Mouse (Mus musculus) right cerebral cortex, postnatal 14 days (tissue): ENCODE measurements around the gene Mboat1.

Experiments used
- DNase-seq: peaks from one replicate; pipeline ENCODE4 v3.0.0; 2022

Mboat1 gene

DNA sequence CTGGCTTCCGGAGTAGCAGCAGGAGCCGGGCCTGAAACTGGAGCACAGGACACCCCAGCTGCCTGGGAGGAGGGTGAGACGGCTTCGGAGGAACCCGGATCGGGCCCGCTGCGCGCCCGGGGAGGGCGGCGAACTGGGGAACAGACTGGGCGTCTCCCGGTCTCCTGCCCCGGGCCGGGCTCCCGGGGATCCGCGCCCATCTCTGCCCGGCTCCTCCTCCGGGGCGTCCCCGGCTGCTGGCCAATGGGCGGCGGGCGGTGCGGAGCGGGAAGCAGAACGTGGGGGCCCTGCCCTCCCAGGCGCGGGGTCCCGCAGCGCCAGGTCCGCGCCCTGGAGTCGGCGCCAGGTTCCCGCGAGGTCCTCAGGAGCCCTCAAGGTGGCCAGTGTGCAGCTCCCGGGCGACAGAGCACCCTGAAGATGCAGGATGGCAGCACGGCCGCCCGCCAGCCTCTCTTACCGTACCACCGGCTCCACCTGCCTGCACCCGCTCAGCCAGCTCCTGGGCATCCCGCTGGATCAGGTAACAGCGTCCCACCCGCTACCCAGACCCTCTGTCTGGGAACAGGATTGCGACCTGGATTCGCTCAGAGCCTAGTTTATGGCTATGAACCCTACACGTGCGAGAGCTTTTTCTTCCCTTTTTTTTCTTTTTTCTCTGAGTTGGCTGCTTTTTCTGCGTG, at the start of gene Mboat1:
TSS of gene Mboat1 (plus strand) at position 247 of the 680 bp plus-strand sequence.
- peak; percentile 60 for DNase-seq

GRCm38 (mm10) chr13:30093086-30093485, 43.2 kb upstream of the Mboat1 start:
- DNase-seq: no peak

DNA sequence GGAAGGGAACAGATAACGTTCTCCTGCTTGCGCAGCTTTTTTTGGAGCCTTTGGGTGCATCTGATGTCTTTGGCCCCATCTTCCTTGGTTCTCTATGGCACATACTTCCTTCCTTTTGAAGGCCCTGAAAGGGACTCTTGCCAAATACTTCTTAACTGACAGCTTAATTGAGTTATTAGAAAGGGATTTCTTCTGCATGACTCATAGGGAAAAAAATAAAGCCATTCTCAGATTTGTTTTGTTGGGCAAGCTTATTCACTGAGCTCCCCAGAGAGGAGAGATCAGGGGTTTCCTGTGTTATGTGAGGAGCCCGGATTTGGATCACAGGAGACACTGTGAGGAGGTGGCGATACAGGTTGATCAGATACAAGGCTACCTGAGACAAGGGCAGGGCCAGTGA, 40.4 kb upstream of the Mboat1 start:
- DNase-seq: no peak

DNA sequence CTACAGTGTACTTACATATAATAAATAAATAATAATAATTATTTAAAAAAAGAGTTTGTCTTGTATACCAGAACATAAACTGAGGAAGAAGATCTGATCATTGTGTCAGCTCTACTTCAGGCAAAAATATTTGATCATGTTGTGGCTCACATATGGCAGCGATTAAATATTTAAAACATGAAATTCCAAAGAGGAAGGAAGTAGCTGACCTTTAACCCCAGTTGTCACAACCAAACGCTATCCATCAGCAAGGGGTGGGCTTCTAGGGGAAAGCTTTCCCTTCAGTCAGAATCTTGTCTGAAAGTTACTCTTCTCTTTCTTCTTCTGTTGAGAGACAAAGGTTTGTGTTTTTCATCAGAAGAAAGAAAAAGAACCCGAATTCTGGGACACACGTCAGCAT, 39.8 kb upstream of the Mboat1 start:
- no peak for DNase-seq

DNA sequence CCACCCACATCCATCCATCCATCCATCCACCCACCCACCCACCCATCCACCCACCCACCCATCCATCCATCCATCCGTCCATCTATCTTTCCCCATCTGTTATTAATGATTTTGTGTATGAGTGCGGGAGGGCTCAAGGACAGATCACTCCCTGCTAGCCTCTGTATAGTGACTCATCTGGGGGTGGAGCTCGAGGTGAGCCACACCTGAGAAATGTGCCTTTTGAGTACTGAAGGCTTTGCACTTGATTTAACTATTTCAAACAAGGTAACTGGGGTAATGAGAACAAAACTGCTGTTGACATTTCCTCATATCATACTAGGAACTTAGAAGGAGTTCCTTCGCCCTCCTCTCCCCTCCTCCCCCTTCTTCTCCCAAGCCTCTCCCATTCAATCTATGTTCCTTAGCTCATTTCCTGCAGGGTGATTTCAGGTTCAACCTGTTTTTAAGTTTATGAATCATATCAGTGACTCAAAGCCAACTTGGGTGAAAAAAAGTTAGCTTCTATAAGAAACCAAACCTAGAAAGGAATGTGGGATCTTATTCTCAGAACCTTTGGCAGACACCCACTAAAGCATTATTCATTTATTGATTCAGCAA, 27.2 kb upstream of the Mboat1 start:
- DNase-seq: no peak

GRCm38 (mm10) chr13:30115792-30116191, 20.5 kb upstream of the Mboat1 start:
- no peak for DNase-seq

- DNase-seq: no peak
Observed at GRCm38 (mm10) chr13:30136923-30137629, 787 bp downstream of the Mboat1 start.

GRCm38 (mm10) chr13:30137951-30138350, 1.7 kb downstream of the Mboat1 start:
- no peak for DNase-seq

DNA sequence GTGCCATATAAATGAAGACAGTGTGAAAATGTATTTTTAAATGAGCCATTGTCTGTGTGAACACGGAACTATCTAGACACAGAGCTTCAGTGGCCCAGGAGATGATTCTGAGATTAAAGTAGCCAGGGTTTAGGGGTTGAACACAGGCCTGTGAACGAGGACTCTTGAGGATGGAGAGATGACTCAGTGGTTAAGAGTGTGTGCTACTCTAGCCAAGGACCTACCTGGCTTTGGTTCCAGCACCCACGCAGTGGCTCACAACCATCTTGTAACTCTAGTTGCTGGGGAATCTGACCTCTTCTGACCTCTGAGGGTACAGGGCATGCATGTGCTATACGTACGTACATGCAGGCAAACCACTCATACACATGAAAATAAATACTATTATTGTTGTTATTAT, 3.9 kb downstream of the Mboat1 start:
- DNase-seq: no peak

GRCm38 (mm10) chr13:30140646-30141045, 4.4 kb downstream of the Mboat1 start:
- no peak for DNase-seq

DNA sequence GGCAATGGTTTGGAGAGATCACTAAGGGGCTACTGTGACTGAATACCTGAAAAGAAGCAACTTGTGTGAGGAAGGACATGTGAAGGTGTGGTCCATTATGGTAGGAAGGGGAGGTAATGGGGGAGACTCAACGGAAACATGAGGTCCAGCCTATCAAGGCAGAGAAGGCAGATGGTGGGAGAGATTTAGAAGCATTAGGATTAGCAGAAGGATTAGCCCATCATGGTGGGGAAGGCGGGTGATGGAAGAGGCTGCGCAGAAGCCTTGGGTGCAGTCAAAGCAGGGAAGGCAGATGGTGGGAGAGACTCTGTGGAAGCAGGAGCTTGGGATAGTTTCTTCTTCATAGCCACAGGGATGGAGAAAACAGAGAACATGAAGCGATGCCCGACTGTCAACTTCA, 5.7 kb downstream of the Mboat1 start:
- DNase-seq: no peak

DNA sequence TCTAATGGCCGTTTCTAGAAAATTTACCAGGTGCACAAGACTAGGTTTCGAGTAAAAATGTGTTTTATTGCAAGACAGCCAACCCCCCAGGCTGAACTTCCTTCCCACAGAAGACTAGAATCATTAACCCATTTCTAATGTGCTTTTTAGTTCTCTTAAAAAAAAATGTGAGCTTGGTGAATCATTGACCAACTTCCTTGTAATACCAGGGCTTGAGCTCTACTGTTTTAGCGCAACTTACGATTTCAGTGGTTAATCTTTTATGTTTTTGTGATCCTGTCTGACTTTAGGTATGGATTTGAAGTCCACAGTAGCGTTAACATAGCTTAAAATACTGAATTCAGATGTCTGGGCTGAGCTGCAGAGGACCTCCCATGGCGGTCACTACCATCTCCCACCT, 10.2 kb downstream of the Mboat1 start:
- no peak for DNase-seq

- DNase-seq: no peak
Observed at GRCm38 (mm10) chr13:30154264-30154663, 18.0 kb downstream of the Mboat1 start.

- DNase-seq: no peak
Observed at GRCm38 (mm10) chr13:30159626-30160025, 23.3 kb downstream of the Mboat1 start.

GRCm38 (mm10) chr13:30163521-30163920, 27.2 kb downstream of the Mboat1 start:
- no peak for DNase-seq

- no peak for DNase-seq
Observed at GRCm38 (mm10) chr13:30166138-30167090, 30.1 kb downstream of the Mboat1 start.

DNA sequence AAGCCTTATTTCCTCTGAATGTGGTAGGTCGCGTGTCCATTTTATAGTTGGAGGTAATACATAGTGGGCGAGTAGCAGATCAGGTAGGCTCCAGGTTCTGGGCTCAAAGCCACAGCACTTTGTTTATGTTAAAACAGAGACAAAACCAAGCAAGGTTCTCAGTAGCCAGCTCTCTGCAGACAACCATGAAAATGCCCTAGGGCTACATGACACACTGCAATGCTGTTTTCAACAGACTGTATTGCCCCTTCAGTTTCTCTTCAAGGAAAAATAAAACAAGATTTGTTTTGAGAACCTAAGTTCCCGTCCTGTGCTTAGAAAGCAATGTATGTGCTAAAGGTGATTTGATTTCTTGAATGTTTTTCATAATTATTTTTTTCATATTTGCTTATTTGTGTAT, 31.2 kb downstream of the Mboat1 start:
- DNase-seq: no peak

DNA sequence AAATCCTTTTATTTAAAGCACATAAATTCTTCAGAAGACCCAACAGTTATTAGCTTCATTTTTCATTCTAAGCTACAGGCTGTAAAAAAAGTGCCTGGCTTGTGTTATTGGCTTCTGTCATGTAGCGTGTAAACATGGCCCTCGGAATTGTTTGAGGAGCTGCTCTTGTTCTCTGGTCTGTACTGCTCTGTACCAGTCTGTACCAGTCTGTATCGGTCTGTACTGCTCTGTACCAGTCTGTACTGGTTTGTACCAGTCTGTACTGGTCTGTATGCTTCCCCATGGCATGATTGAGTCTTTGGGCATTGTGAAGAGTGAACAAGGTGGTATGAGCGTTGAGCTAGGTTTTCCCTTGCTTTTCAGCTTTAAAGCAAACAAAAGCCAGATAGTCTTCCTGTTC, 32.5 kb downstream of the Mboat1 start:
- no peak for DNase-seq

- no peak for DNase-seq
Observed at GRCm38 (mm10) chr13:30170061-30170460, 33.8 kb downstream of the Mboat1 start.

DNA sequence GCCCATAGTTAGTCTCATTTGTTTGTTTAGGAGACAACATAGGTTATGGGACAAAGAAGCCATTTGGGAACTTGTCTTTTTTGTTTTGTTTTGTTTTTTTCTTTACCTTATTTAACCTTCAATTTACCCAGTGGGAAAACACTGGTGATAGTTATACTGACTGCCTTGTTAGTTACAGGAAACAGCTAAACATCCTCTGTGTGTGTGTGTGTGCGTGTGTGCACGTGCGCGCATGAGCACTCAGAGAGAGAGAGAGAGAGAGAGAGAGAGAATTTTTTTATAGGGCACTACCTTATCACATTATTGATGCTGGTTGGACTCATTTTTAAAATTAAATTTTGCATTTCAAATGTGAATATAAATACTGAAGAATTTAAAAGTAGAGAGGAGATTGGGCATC, 38.3 kb downstream of the Mboat1 start:
- DNase-seq: no peak

DNA sequence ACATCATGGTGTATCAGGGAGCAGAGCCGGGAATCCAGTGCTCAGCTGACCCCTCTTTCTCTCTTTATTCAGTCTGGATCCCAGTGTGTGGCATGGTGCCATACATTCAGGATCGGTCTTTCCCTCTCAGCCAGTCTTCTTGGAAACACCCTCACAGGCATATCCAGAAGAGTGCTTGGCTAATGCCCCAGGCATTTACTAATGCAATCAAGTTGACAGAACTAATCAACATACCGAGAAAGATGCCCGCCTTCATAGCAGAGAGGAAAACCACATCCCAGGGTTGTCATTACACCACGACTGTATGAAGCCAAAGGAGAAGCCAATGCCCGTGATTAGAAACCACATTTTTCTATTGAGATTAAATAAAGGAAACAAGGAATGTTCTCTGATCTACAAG, 41.1 kb downstream of the Mboat1 start:
- no peak for DNase-seq

DNA sequence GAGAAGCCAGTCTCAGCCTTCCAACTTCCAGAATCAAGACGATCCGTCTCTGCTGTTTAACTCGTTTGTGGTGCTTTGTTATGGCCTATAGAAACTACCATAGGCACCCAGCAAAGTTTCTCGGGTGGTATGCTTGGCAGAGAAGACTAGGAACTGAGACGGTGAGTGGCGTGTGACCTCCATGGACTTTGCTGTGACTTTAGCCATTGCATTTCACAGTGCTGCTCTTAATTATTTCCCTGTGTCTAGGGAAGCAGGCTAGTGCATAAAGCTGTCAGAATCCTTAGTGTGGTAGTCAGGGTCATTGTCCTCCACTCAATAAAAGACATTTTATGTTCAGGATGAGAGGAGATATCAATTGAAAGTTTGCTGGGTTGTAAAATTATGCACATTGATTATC, 49.3 kb downstream of the Mboat1 start:
- DNase-seq: no peak

GRCm38 (mm10) chr13:30185959-30186358, 49.7 kb downstream of the Mboat1 start:
- DNase-seq: peak; percentile 9
